Mouse (Mus musculus): ENCODE data around the gene Ccdc130. TPM values are rescaled to one million over a fixed set of nuclear protein-coding genes. Genes with fewer than 3 reads are reported as not detected.
"Not testable (repeated sequence)": the region's sequence is repeated elsewhere in the genome, so short reads cannot be mapped to it uniquely, and the experiment has no call there.

The Ccdc130 gene
- polyA plus RNA-seq (2014; fragmentation: Nextera tagmentation; extraction: Ambion mirVana), result 20.6 and 22.5 TPM in 2 replicates

GRCm38 (mm10) chr8:84269950-84270773, at the start of gene Ccdc130:
Gene Ccdc130, minus strand, starts transcription at chr8:84270380.
- DNase-seq (ENCODE audit: low spot score) (peak; percentile 97), ATAC-seq (replicated peaks; ENCODE audit: low FRiP score, low TSS enrichment, low read depth) (peak; percentile 100)
- Histone ChIP-seq H3K4me1 (replicated peaks; ENCODE audit: control insufficient read depth, insufficient read depth, low read length) (peaks cover 5% of the 10 kb centered on the region), H3K27ac (ENCODE audit: low read depth) (0 out of 2 replicates have a peak within 1 kb of the TSS, but pooled peaks have one; percentile 5), H3K4me3 (ENCODE audit: low read depth, low read length) (peak within 1 kb of the TSS; percentile 75), H3K9ac (ENCODE audit: low read length) (peak within 1 kb of the TSS; percentile 65), H3K4me2 (ENCODE audit: low read length) (peak within 1 kb of the TSS; percentile 90), H3K36me3 (ENCODE audit: control insufficient read depth, insufficient read depth, low read length) (peaks cover 17% of the 10 kb centered on the region), H3K27me3 (replicated peaks; ENCODE audit: control insufficient read depth, insufficient read depth, low read length) (no peaks in the 10 kb centered on the region), H3K9me3 (ENCODE audit: control insufficient read depth, low read length) (no peaks in the 10 kb centered on the region)
- WGBS, result 1% methylated on average over 44 of the region's 44 CpGs

GRCm38 (mm10) chr8:84308376-84308775, 38.2 kb upstream of the Ccdc130 start:
- DNase-seq (ENCODE audit: low spot score) (no peak), ATAC-seq (replicated peaks; ENCODE audit: low FRiP score, low TSS enrichment, low read depth) (no peak)

GRCm38 (mm10) chr8:84303951-84304350, 33.8 kb upstream of the Ccdc130 start:
- DNase-seq (ENCODE audit: low spot score), result no peak
- no peak overlapping the region for H3K4me3 ChIP-seq (ENCODE audit: low read depth, low read length)
- H3K9ac ChIP-seq (ENCODE audit: low read length), result no peak overlapping the region
- no peak overlapping the region for H3K4me2 ChIP-seq (ENCODE audit: low read length)
- no peaks in the 10 kb centered on the region for H3K36me3 ChIP-seq (ENCODE audit: control insufficient read depth, insufficient read depth, low read length)
- no peaks in the 10 kb centered on the region for H3K9me3 ChIP-seq (ENCODE audit: control insufficient read depth, low read length)
- H3K27ac ChIP-seq (ENCODE audit: low read depth), result no peak overlapping the region
- 66% methylated on average over 2 of the region's 2 CpGs for WGBS
- no peaks in the 10 kb centered on the region for H3K4me1 ChIP-seq (replicated peaks; ENCODE audit: control insufficient read depth, insufficient read depth, low read length)
- H3K27me3 ChIP-seq (replicated peaks; ENCODE audit: control insufficient read depth, insufficient read depth, low read length), result no peaks in the 10 kb centered on the region
- no peak for ATAC-seq (replicated peaks; ENCODE audit: low FRiP score, low TSS enrichment, low read depth)

More at GRCm38 (mm10) chr8:84308376-84308775, 38.2 kb upstream of the Ccdc130 start:
- Histone ChIP-seq H3K4me2 (ENCODE audit: low read length) (no peak overlapping the region), H3K27ac (ENCODE audit: low read depth) (no peak overlapping the region), H3K4me3 (ENCODE audit: low read depth, low read length) (no peak overlapping the region), H3K27me3 (replicated peaks; ENCODE audit: control insufficient read depth, insufficient read depth, low read length) (no peaks in the 10 kb centered on the region), H3K9ac (ENCODE audit: low read length) (no peak overlapping the region), H3K36me3 (ENCODE audit: control insufficient read depth, insufficient read depth, low read length) (no peaks in the 10 kb centered on the region), H3K4me1 (replicated peaks; ENCODE audit: control insufficient read depth, insufficient read depth, low read length) (no peaks in the 10 kb centered on the region), H3K9me3 (ENCODE audit: control insufficient read depth, low read length) (no peaks in the 10 kb centered on the region)
- WGBS, result 14% methylated on average over 3 of the region's 3 CpGs

- Histone ChIP-seq H3K27me3 (replicated peaks; ENCODE audit: control insufficient read depth, insufficient read depth, low read length) (no peaks in the 10 kb centered on the region), H3K4me1 (replicated peaks; ENCODE audit: control insufficient read depth, insufficient read depth, low read length) (no peaks in the 10 kb centered on the region), H3K9ac (ENCODE audit: low read length) (no peak overlapping the region), H3K9me3 (ENCODE audit: control insufficient read depth, low read length) (no peaks in the 10 kb centered on the region), H3K4me2 (ENCODE audit: low read length) (no peak overlapping the region), H3K27ac (ENCODE audit: low read depth) (no peak overlapping the region), H3K36me3 (ENCODE audit: control insufficient read depth, insufficient read depth, low read length) (no peaks in the 10 kb centered on the region), H3K4me3 (ENCODE audit: low read depth, low read length) (no peak overlapping the region)
- DNase-seq (ENCODE audit: low spot score), result no peak
- WGBS, result 67% methylated on average over 5 of the region's 5 CpGs
- no peak for ATAC-seq (replicated peaks; ENCODE audit: low FRiP score, low TSS enrichment, low read depth)
Observed at GRCm38 (mm10) chr8:84297029-84297785, 27.0 kb upstream of the Ccdc130 start.

GRCm38 (mm10) chr8:84291688-84292087, 21.5 kb upstream of the Ccdc130 start:
- H3K36me3 ChIP-seq (ENCODE audit: control insufficient read depth, insufficient read depth, low read length), result no peaks in the 10 kb centered on the region
- no peak overlapping the region for H3K27ac ChIP-seq (ENCODE audit: low read depth)
- no peak overlapping the region for H3K4me2 ChIP-seq (ENCODE audit: low read length)
- no peaks in the 10 kb centered on the region for H3K9me3 ChIP-seq (ENCODE audit: control insufficient read depth, low read length)
- no peaks in the 10 kb centered on the region for H3K4me1 ChIP-seq (replicated peaks; ENCODE audit: control insufficient read depth, insufficient read depth, low read length)
- no peak overlapping the region for H3K4me3 ChIP-seq (ENCODE audit: low read depth, low read length)
- H3K9ac ChIP-seq (ENCODE audit: low read length), result no peak overlapping the region
- ATAC-seq (replicated peaks; ENCODE audit: low FRiP score, low TSS enrichment, low read depth) (no peak), DNase-seq (ENCODE audit: low spot score) (peak; percentile 72)
- WGBS, result 25% methylated on average over 8 of the region's 8 CpGs
- H3K27me3 ChIP-seq (replicated peaks; ENCODE audit: control insufficient read depth, insufficient read depth, low read length), result no peaks in the 10 kb centered on the region

GRCm38 (mm10) chr8:84291086-84291485, 20.9 kb upstream of the Ccdc130 start:
- no peak for DNase-seq (ENCODE audit: low spot score)
- H3K4me1 ChIP-seq (replicated peaks; ENCODE audit: control insufficient read depth, insufficient read depth, low read length), result no peaks in the 10 kb centered on the region
- H3K27ac ChIP-seq (ENCODE audit: low read depth), result no peak overlapping the region
- no peaks in the 10 kb centered on the region for H3K9me3 ChIP-seq (ENCODE audit: control insufficient read depth, low read length)
- H3K27me3 ChIP-seq (replicated peaks; ENCODE audit: control insufficient read depth, insufficient read depth, low read length), result no peaks in the 10 kb centered on the region
- no peak overlapping the region for H3K4me3 ChIP-seq (ENCODE audit: low read depth, low read length)
- ATAC-seq (replicated peaks; ENCODE audit: low FRiP score, low TSS enrichment, low read depth), result no peak
- no peaks in the 10 kb centered on the region for H3K36me3 ChIP-seq (ENCODE audit: control insufficient read depth, insufficient read depth, low read length)
- no peak overlapping the region for H3K4me2 ChIP-seq (ENCODE audit: low read length)
- H3K9ac ChIP-seq (ENCODE audit: low read length), result no peak overlapping the region
- 64% methylated on average over 5 of the region's 5 CpGs for WGBS

GRCm38 (mm10) chr8:84288892-84289291, 18.7 kb upstream of the Ccdc130 start:
- H3K9ac ChIP-seq (ENCODE audit: low read length), result no peak overlapping the region
- H3K27me3 ChIP-seq (replicated peaks; ENCODE audit: control insufficient read depth, insufficient read depth, low read length), result no peaks in the 10 kb centered on the region
- DNase-seq (ENCODE audit: low spot score) (no peak), ATAC-seq (replicated peaks; ENCODE audit: low FRiP score, low TSS enrichment, low read depth) (no peak)
- H3K9me3 ChIP-seq (ENCODE audit: control insufficient read depth, low read length), result no peaks in the 10 kb centered on the region
- H3K4me1 ChIP-seq (replicated peaks; ENCODE audit: control insufficient read depth, insufficient read depth, low read length), result peaks cover 8% of the 10 kb centered on the region; the same call in 1 of the 2 replicates
- 67% methylated on average over 2 of the region's 2 CpGs for WGBS
- no peaks in the 10 kb centered on the region for H3K36me3 ChIP-seq (ENCODE audit: control insufficient read depth, insufficient read depth, low read length)
- no peak overlapping the region for H3K4me3 ChIP-seq (ENCODE audit: low read depth, low read length)
- no peak overlapping the region for H3K27ac ChIP-seq (ENCODE audit: low read depth)
- no peak overlapping the region for H3K4me2 ChIP-seq (ENCODE audit: low read length)

- ATAC-seq (replicated peaks; ENCODE audit: low FRiP score, low TSS enrichment, low read depth); H3K36me3 ChIP-seq (ENCODE audit: control insufficient read depth, insufficient read depth, low read length); H3K27me3 ChIP-seq (replicated peaks; ENCODE audit: control insufficient read depth, insufficient read depth, low read length); H3K9me3 ChIP-seq (ENCODE audit: control insufficient read depth, low read length); H3K9ac ChIP-seq (ENCODE audit: low read length); H3K4me1 ChIP-seq (replicated peaks; ENCODE audit: control insufficient read depth, insufficient read depth, low read length); H3K4me2 ChIP-seq (ENCODE audit: low read length); H3K4me3 ChIP-seq (ENCODE audit: low read depth, low read length); DNase-seq (ENCODE audit: low spot score): not testable (repeated sequence)
- WGBS, result 54% methylated on average over 4 of the region's 5 CpGs
- peak overlapping the region; percentile 47; the same call in 1 of the 2 replicates for H3K27ac ChIP-seq (ENCODE audit: low read depth)
Observed at GRCm38 (mm10) chr8:84285665-84286064, 15.5 kb upstream of the Ccdc130 start.

Measured in intestine, embryonic 14.5 days (tissue).